Mouse (Mus musculus) thymus, adult 2 months (tissue): ENCODE results near the gene Tmprss9. TPM values are rescaled to one million over a fixed set of nuclear protein-coding genes. Genes with fewer than 3 reads are reported as not detected.

Experiments
- DNase-seq: peaks from one replicate; pipeline ENCODE4 v3.0.0; 2021
- H3K27ac ChIP-seq: fragments of 200-500 bp; 2 replicates; pipeline ENCODE4 v1.5.1; 2012; ENCODE audit warnings: low read length, control low read depth; ENCODE audit not compliant: control insufficient read depth, insufficient read depth
- H3K27me3 ChIP-seq: fragments of 200-500 bp; 2 replicates; pipeline ENCODE4 v1.6.1; 2012; ENCODE audit warnings: mild to moderate bottlenecking, low read length, moderate library complexity, mixed read lengths; ENCODE audit not compliant: control insufficient read depth, insufficient read depth
- H3K36me3 ChIP-seq: fragments of 200-500 bp; 2 replicates; pipeline ENCODE4 v1.6.1; 2012; ENCODE audit warnings: mild to moderate bottlenecking, low read length, moderate library complexity; ENCODE audit not compliant: control insufficient read depth, insufficient read depth
- H3K4me1 ChIP-seq: fragments of 200-500 bp; replicated peaks from 2 replicates; pipeline ENCODE4 v1.6.1; 2012; ENCODE audit warnings: low read length; ENCODE audit not compliant: control insufficient read depth, insufficient read depth
- H3K4me3 ChIP-seq: fragments of 200-500 bp; 2 replicates; pipeline ENCODE4 v1.5.1; 2012; ENCODE audit warnings: mild to moderate bottlenecking, low read length, control low read depth, moderate library complexity; ENCODE audit not compliant: control insufficient read depth, insufficient read depth
- CTCF ChIP-seq: fragments of 200-500 bp; IDR thresholded peaks from 2 replicates; pipeline ENCODE4 v1.5.1; 2012; ENCODE audit warnings: mild to moderate bottlenecking, control low read depth, low read length, moderate library complexity, borderline replicate concordance; ENCODE audit not compliant: control insufficient read depth, poor library complexity, insufficient read depth; ENCODE audit errors: extremely low read depth
- POLR2A ChIP-seq: fragments of 200-500 bp; IDR thresholded peaks from 2 replicates; pipeline ENCODE4 v1.6.1; 2012; ENCODE audit warnings: mild to moderate bottlenecking, low read length, control low read depth, moderate library complexity; ENCODE audit not compliant: control insufficient read depth, poor library complexity, insufficient read depth; ENCODE audit errors: extremely low read depth
- WGBS: fragments of 180-500 bp; shearing (Covaris S2); methylation state at CpG from one replicate; pipeline ENCODE4 v1.1.7; 2018; 5-methylcytosine and 5-hydroxymethylcytosine counted together
- polyA plus RNA-seq: library from polyadenylated mRNA; depleted of rRNA; stranded (reverse); fragments of >200 nt; gene quantifications from 2 replicates; pipeline ENCODE4 v1.2.3, GENCODE M21; 2012

Tmprss9 gene
- polyA plus RNA-seq, 1 experiment, result 0.28 TPM

GRCm38 (mm10) chr10:80896581-80897485 is 25.2 kb downstream of the Tmprss9 start:
- TF ChIP-seq POLR2A, result no peak
- TF ChIP-seq CTCF, result no peak
- no peak overlapping the region for H3K4me3 ChIP-seq
- DNase-seq, result no peak
- no peaks in the 10 kb centered on the region; the same call in 1 of the 2 replicates for H3K36me3 ChIP-seq
- no peak overlapping the region for H3K27ac ChIP-seq
- WGBS, result 86% methylated on average over 24 of the region's 24 CpGs
- no peaks in the 10 kb centered on the region for H3K27me3 ChIP-seq
- H3K4me1 ChIP-seq, result peaks cover 12% of the 10 kb centered on the region

- no peak for TF ChIP-seq CTCF
- TF ChIP-seq POLR2A, result no peak
- Histone ChIP-seq H3K4me1 (peaks cover 12% of the 10 kb centered on the region), H3K36me3 (no peaks in the 10 kb centered on the region; the same call in 1 of the 2 replicates), H3K4me3 (no peak overlapping the region), H3K27me3 (no peaks in the 10 kb centered on the region), H3K27ac (no peak overlapping the region)
- no peak for DNase-seq
- 92% methylated on average over 41 of the region's 41 CpGs for WGBS
These were observed 26.3 kb downstream of the Tmprss9 start for GRCm38 (mm10) chr10:80897861-80898510.

GRCm38 (mm10) chr10:80899074-80899473 is 27.4 kb downstream of the Tmprss9 start:
- 93% methylated on average over 8 of the region's 8 CpGs for WGBS

DNA sequence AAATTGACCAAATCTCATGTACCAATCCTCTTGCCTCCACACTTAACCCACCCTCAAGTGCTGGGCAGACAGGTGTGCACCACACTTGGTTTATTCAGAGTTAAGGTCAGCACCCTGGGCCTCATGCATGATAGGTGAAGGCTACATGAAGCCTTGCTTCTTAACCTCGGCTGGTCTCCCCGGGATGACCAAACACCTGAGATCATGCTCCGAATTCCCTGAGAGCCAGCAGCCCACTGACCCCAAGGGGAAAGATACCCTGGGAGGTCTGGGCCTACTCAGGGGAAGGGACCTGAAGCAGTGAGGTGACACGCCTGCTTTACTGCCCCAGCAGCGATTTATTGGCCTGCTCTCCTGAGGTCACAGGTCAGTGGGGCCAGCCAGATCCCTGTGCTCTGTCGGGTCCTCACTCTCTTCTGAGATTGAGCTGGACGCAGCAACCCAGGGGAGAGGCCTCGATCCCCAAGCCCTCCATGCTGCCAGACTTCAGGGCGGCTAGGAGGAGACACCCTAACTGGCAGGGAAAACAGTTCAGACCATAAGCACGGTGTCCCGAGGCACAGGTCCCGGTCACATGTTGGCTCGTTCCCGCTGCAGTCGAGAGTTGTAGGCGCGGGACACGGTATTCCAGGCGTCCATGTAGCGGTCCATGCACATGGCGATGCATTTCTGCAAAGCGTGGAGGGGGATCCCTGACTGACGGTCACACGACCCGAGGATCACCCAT is 28.1 kb downstream of the Tmprss9 start:
- no peaks in the 10 kb centered on the region for H3K27me3 ChIP-seq
- H3K4me1 ChIP-seq, result peaks cover 12% of the 10 kb centered on the region
- no peak for DNase-seq
- H3K4me3 ChIP-seq, result peak overlapping the region; percentile 69
- no peak overlapping the region for H3K27ac ChIP-seq
- WGBS, result 25% methylated on average over 25 of the region's 25 CpGs
- no peaks in the 10 kb centered on the region; the same call in 1 of the 2 replicates for H3K36me3 ChIP-seq
- TF ChIP-seq POLR2A, result no peak
- TF ChIP-seq CTCF, result no peak

More at GRCm38 (mm10) chr10:80899074-80899473, 27.4 kb downstream of the Tmprss9 start:
- H3K36me3 ChIP-seq, result no peaks in the 10 kb centered on the region; the same call in 1 of the 2 replicates
- no peak for DNase-seq
- H3K27me3 ChIP-seq, result no peaks in the 10 kb centered on the region
- no peak overlapping the region for H3K4me3 ChIP-seq
- TF ChIP-seq POLR2A (no peak), CTCF (no peak)
- H3K4me1 ChIP-seq, result peaks cover 12% of the 10 kb centered on the region
- no peak overlapping the region for H3K27ac ChIP-seq

GRCm38 (mm10) chr10:80900318-80901247 is 28.9 kb downstream of the Tmprss9 start, which contains the start of gene Timm13:
Timm13 (minus strand) TSS chr10:80900969.
- Histone ChIP-seq H3K27ac (peak within 1 kb of the TSS; percentile 35; the same call in 1 of the 2 replicates), H3K36me3 (no peaks in the 10 kb centered on the region; the same call in 1 of the 2 replicates), H3K4me1 (peaks cover 12% of the 10 kb centered on the region), H3K4me3 (peak within 1 kb of the TSS; percentile 69), H3K27me3 (no peaks in the 10 kb centered on the region)
- under 1% methylated on average over 72 of the region's 72 CpGs for WGBS
- TF ChIP-seq POLR2A, result peak; percentile 53
- TF ChIP-seq CTCF, result peak; percentile 39; the same call in 1 of the 2 replicates
- DNase-seq, result peak; percentile 97
